Mouse (Mus musculus) midbrain, embryonic 16.5 days (tissue): ENCODE results near the gene Camta2. TPM values are rescaled to one million over a fixed set of nuclear protein-coding genes. Genes with fewer than 3 reads are reported as not detected.

ENCODE experiments used
- ATAC-seq: fragments of 200-750 bp; cut with Nextera tagmentation; 2 replicates; pipeline ENCODE4 v1.8.0; 2017; ENCODE audit warnings: moderate TSS enrichment
- H3K27ac ChIP-seq: fragments of 300-500 bp; sonication (generic); 2 replicates; pipeline ENCODE4 v1.5.1; 2014; ENCODE audit warnings: mild to moderate bottlenecking, low read length, mixed read lengths
- H3K27me3 ChIP-seq: fragments of 300-500 bp; sonication (generic); 2 replicates; pipeline ENCODE4 v1.6.1; 2014; ENCODE audit warnings: low read depth, low read length, mixed read lengths; ENCODE audit not compliant: control insufficient read depth, insufficient read depth
- H3K36me3 ChIP-seq: fragments of 300-500 bp; sonication (generic); 2 replicates; pipeline ENCODE4 v1.6.1; 2014; ENCODE audit warnings: mild to moderate bottlenecking, low read length, moderate library complexity, mixed read lengths; ENCODE audit not compliant: control insufficient read depth, insufficient read depth
- H3K4me1 ChIP-seq: fragments of 300-500 bp; sonication (generic); 2 replicates; pipeline ENCODE4 v1.6.1; 2014; ENCODE audit warnings: mild to moderate bottlenecking, low read length, mixed read lengths; ENCODE audit not compliant: control insufficient read depth, insufficient read depth
- H3K4me2 ChIP-seq: fragments of 300-500 bp; sonication (generic); 2 replicates; pipeline ENCODE4 v1.6.1; 2014; ENCODE audit warnings: mild to moderate bottlenecking, low read length, mixed read lengths
- H3K4me3 ChIP-seq: fragments of 300-500 bp; sonication (generic); 2 replicates; pipeline ENCODE4 v1.5.1; 2014; ENCODE audit warnings: low read depth, mild to moderate bottlenecking, low read length, moderate library complexity, mixed read lengths
- H3K9ac ChIP-seq: fragments of 300-500 bp; sonication (generic); 2 replicates; pipeline ENCODE4 v1.6.1; 2014; ENCODE audit warnings: low read depth, low read length, mixed read lengths
- H3K9me3 ChIP-seq: fragments of 300-500 bp; sonication (generic); replicated peaks from 2 replicates; pipeline ENCODE4 v1.6.1; 2014; ENCODE audit warnings: mild to moderate bottlenecking, low read length, mixed read lengths; ENCODE audit not compliant: control insufficient read depth, poor library complexity, severe bottlenecking
- WGBS: fragments of 180-500 bp; shearing (Covaris S2); extraction: QIAGEN DNeasy Blood & Tissue Kit; methylation state at CpG from one replicate; pipeline ENCODE4 v1.1.7; 2014; 5-methylcytosine and 5-hydroxymethylcytosine counted together
- polyA plus RNA-seq: library from polyadenylated mRNA; unstranded; fragments of >200 nt; fragmentation: Nextera tagmentation; extraction: Ambion mirVana; gene quantifications from 2 replicates; pipeline ENCODE4 v1.2.1, GENCODE M21; 2015

Camta2 gene
- polyA plus RNA-seq, 1 experiment from 2014 or later, result 22.4 TPM

- no peak for ATAC-seq
- Histone ChIP-seq H3K4me2 (no peak overlapping the region), H3K27me3 (no peaks in the 10 kb centered on the region), H3K27ac (no peak overlapping the region), H3K4me3 (no peak overlapping the region), H3K36me3 (peaks cover 12% of the 10 kb centered on the region), H3K4me1 (peaks cover 11% of the 10 kb centered on the region), H3K9me3 (no peaks in the 10 kb centered on the region), H3K9ac (no peak overlapping the region)
- 83% methylated on average over 7 of the region's 7 CpGs for WGBS
Measured at GRCm38 (mm10) chr11:70641241-70641640, 46.7 kb downstream of the Camta2 start.

- Histone ChIP-seq H3K27ac (no peak overlapping the region), H3K4me3 (no peak overlapping the region), H3K9me3 (no peaks in the 10 kb centered on the region), H3K9ac (no peak overlapping the region), H3K4me2 (no peak overlapping the region), H3K4me1 (no peaks in the 10 kb centered on the region), H3K27me3 (no peaks in the 10 kb centered on the region), H3K36me3 (peaks cover 9% of the 10 kb centered on the region)
- ATAC-seq, result no peak
- 86% methylated on average over 8 of the region's 8 CpGs for WGBS
Measured at GRCm38 (mm10) chr11:70639976-70640375, 47.9 kb downstream of the Camta2 start.

- no peaks in the 10 kb centered on the region for H3K36me3 ChIP-seq
- no peak for ATAC-seq
- no peaks in the 10 kb centered on the region for H3K27me3 ChIP-seq
- H3K27ac ChIP-seq, result no peak within 1 kb of the TSS
- no peak within 1 kb of the TSS for H3K4me2 ChIP-seq
- no peak within 1 kb of the TSS for H3K9ac ChIP-seq
- no peak within 1 kb of the TSS for H3K4me3 ChIP-seq
- no peaks in the 10 kb centered on the region for H3K4me1 ChIP-seq
- 60% methylated on average over 5 of the region's 5 CpGs for WGBS
- H3K9me3 ChIP-seq, result no peaks in the 10 kb centered on the region
Measured at GRCm38 (mm10) chr11:70638714-70639278, 49.1 kb downstream of the Camta2 start, which contains the start of gene Gp1ba. Gene Gp1ba (plus strand): TSS chr11:70639122.

GRCm38 (mm10) chr11:70638293-70638692 is 49.6 kb downstream of the Camta2 start:
- no peak overlapping the region for H3K4me3 ChIP-seq
- no peaks in the 10 kb centered on the region for H3K9me3 ChIP-seq
- ATAC-seq, result no peak
- no peak overlapping the region for H3K4me2 ChIP-seq
- H3K4me1 ChIP-seq, result no peaks in the 10 kb centered on the region
- H3K9ac ChIP-seq, result no peak overlapping the region
- H3K36me3 ChIP-seq, result no peaks in the 10 kb centered on the region
- H3K27ac ChIP-seq, result no peak overlapping the region
- no peaks in the 10 kb centered on the region for H3K27me3 ChIP-seq
- WGBS, result 79% methylated on average over 1 of the region's 1 CpGs

GRCm38 (mm10) chr11:70637764-70638163 is 50.1 kb downstream of the Camta2 start:
- H3K9ac ChIP-seq, result no peak overlapping the region
- no peaks in the 10 kb centered on the region for H3K27me3 ChIP-seq
- H3K36me3 ChIP-seq, result no peaks in the 10 kb centered on the region
- WGBS, result 94% methylated on average over 1 of the region's 1 CpGs
- ATAC-seq, result no peak
- no peak overlapping the region for H3K4me3 ChIP-seq
- no peak overlapping the region for H3K27ac ChIP-seq
- no peaks in the 10 kb centered on the region for H3K9me3 ChIP-seq
- H3K4me2 ChIP-seq, result no peak overlapping the region
- no peaks in the 10 kb centered on the region for H3K4me1 ChIP-seq

- Histone ChIP-seq H3K4me1 (no peaks in the 10 kb centered on the region), H3K9ac (no peak overlapping the region), H3K27me3 (no peaks in the 10 kb centered on the region), H3K36me3 (no peaks in the 10 kb centered on the region), H3K27ac (no peak overlapping the region), H3K4me2 (no peak overlapping the region), H3K9me3 (no peaks in the 10 kb centered on the region), H3K4me3 (no peak overlapping the region)
- no peak for ATAC-seq
- WGBS, result 81% methylated on average over 4 of the region's 4 CpGs
Measured at GRCm38 (mm10) chr11:70635601-70636000, 52.3 kb downstream of the Camta2 start.

GRCm38 (mm10) chr11:70630129-70630528 is 57.8 kb downstream of the Camta2 start:
- Histone ChIP-seq H3K27ac (no peak overlapping the region), H3K4me3 (no peak overlapping the region), H3K9me3 (no peaks in the 10 kb centered on the region), H3K4me2 (no peak overlapping the region), H3K9ac (no peak overlapping the region), H3K4me1 (no peaks in the 10 kb centered on the region), H3K36me3 (no peaks in the 10 kb centered on the region), H3K27me3 (no peaks in the 10 kb centered on the region)
- no peak for ATAC-seq
- WGBS, result 70% methylated on average over 7 of the region's 7 CpGs

- 56% methylated on average over 5 of the region's 5 CpGs for WGBS
Measured at GRCm38 (mm10) chr11:70629557-70629956, 58.3 kb downstream of the Camta2 start.

GRCm38 (mm10) chr11:70628431-70628830 is 59.5 kb downstream of the Camta2 start:
- H3K36me3 ChIP-seq, result no peaks in the 10 kb centered on the region
- H3K9ac ChIP-seq, result no peak overlapping the region
- no peak for ATAC-seq
- H3K27me3 ChIP-seq, result no peaks in the 10 kb centered on the region
- H3K4me1 ChIP-seq, result no peaks in the 10 kb centered on the region
- WGBS, result 79% methylated on average over 2 of the region's 2 CpGs
- no peak overlapping the region for H3K4me2 ChIP-seq
- no peak overlapping the region for H3K4me3 ChIP-seq
- H3K27ac ChIP-seq, result no peak overlapping the region
- H3K9me3 ChIP-seq, result no peaks in the 10 kb centered on the region

More at GRCm38 (mm10) chr11:70629557-70629956, 58.3 kb downstream of the Camta2 start:
- H3K27ac ChIP-seq, result no peak overlapping the region
- H3K4me2 ChIP-seq, result no peak overlapping the region
- no peak overlapping the region for H3K4me3 ChIP-seq
- H3K9me3 ChIP-seq, result no peaks in the 10 kb centered on the region
- no peaks in the 10 kb centered on the region for H3K36me3 ChIP-seq
- no peaks in the 10 kb centered on the region for H3K27me3 ChIP-seq
- H3K4me1 ChIP-seq, result no peaks in the 10 kb centered on the region
- no peak overlapping the region for H3K9ac ChIP-seq
- ATAC-seq, result no peak
